Mouse (Mus musculus) bone marrow macrophage, adult 2 months (primary cell): ENCODE measurements around the gene Ndrg4. TPM values are rescaled to one million over a fixed set of nuclear protein-coding genes. Genes with fewer than 3 reads are reported as not detected.

Experiments used
- H3K27ac ChIP-seq: 2 replicates; pipeline ENCODE4 v1.5.1; 2012; ENCODE audit warnings: low read depth, low read length; ENCODE audit not compliant: insufficient read depth
- H3K4me1 ChIP-seq: 2 replicates; pipeline ENCODE4 v1.6.1; 2012; ENCODE audit warnings: low read length; ENCODE audit not compliant: control insufficient read depth, insufficient read depth
- H3K4me3 ChIP-seq: 2 replicates; pipeline ENCODE4 v1.5.1; 2012; ENCODE audit warnings: mild to moderate bottlenecking, low read length, moderate library complexity; ENCODE audit not compliant: insufficient read depth
- CTCF ChIP-seq: IDR thresholded peaks from 2 replicates; pipeline ENCODE4 v1.5.1; 2012; ENCODE audit warnings: low read depth, mild to moderate bottlenecking, low read length, moderate library complexity
- POLR2A ChIP-seq: IDR thresholded peaks from 2 replicates; pipeline ENCODE4 v1.6.1; 2012; ENCODE audit warnings: mild to moderate bottlenecking, low read depth, low read length, borderline replicate concordance
- polyA plus RNA-seq: library from polyadenylated mRNA; stranded (reverse); fragments of >200 nt; gene quantifications from 2 replicates; pipeline ENCODE4 v1.2.4, GENCODE M21; 2012; ENCODE audit not compliant: missing spikeins, insufficient read depth, insufficient read length

Gene Ndrg4
- polyA plus RNA-seq, 1 experiment = 1.0 TPM

DNA sequence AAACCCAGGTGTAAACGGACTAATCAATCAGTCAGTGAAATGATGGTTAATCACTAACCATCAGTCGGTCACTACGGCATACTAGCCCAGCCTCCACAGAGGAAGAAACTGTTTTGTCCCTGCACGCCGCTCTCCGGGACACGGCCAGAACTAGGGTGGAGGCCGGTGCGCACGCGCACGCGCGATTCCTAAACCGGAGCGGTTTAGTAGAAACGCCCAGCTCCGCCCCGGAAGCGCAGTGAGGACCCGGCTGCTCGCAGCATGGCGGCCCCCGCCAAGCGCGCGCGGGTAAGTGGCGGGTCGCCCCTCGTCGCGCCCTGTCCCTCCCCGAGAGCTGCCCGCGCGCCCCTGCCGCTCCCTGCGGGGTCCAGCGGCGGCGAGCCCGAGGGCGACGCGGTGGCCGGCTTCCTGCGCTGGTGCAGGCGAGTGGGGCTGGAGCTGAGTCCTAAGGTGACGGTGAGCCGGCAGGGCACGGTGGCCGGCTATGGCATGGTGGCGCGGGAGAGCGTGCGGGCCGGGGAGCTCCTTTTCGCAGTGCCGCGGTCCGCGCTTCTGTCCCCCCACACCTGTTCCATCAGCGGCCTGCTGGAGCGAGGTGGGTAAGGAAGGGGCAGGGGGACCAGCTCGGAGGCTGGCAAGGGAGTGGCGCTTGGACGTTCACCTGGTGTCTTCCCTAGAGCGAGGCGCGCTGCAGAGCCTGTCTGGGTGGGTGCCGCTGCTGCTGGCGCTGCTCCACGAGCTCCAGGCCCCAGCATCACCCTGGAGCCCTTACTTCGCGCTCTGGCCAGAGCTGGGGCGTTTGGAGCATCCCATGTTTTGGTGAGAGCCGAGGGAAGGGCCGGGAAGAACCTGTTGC is 39.1 kb downstream of the Ndrg4 start, which contains the start of gene Setd6:
TSS of gene Setd6 (plus strand) at position 206 of the 856 bp plus-strand sequence.
- TF ChIP-seq POLR2A (0 out of 2 replicates have a peak, but pooled peaks have one; percentile 47), CTCF (no peak)
- Histone ChIP-seq H3K4me3 (peak within 1 kb of the TSS; percentile 81), H3K27ac (no peak within 1 kb of the TSS), H3K4me1 (peaks cover 5% of the 10 kb centered on the region)

- Histone ChIP-seq H3K27ac (no peak overlapping the region), H3K4me1 (peaks cover 5% of the 10 kb centered on the region), H3K4me3 (peak overlapping the region; percentile 81)
- TF ChIP-seq CTCF = no peak
Measured at GRCm38 (mm10) chr8:95716546-95717335, 40.0 kb downstream of the Ndrg4 start.

- Histone ChIP-seq H3K27ac (no peak overlapping the region), H3K4me1 (no peaks in the 10 kb centered on the region), H3K4me3 (no peak overlapping the region)
- no peak for TF ChIP-seq POLR2A
- no peak for TF ChIP-seq CTCF
Measured at GRCm38 (mm10) chr8:95727625-95728024, 50.8 kb downstream of the Ndrg4 start.

GRCm38 (mm10) chr8:95738596-95738995 is 61.8 kb downstream of the Ndrg4 start:
- Histone ChIP-seq H3K27ac (no peak overlapping the region), H3K4me1 (peaks cover 4% of the 10 kb centered on the region), H3K4me3 (no peak overlapping the region)
- TF ChIP-seq CTCF (no peak), POLR2A (no peak)

- peaks cover 4% of the 10 kb centered on the region for H3K4me1 ChIP-seq
- TF ChIP-seq POLR2A (no peak), CTCF (no peak)
- no peak overlapping the region for H3K27ac ChIP-seq
Measured at GRCm38 (mm10) chr8:95741732-95742131, 65.0 kb downstream of the Ndrg4 start.

DNA sequence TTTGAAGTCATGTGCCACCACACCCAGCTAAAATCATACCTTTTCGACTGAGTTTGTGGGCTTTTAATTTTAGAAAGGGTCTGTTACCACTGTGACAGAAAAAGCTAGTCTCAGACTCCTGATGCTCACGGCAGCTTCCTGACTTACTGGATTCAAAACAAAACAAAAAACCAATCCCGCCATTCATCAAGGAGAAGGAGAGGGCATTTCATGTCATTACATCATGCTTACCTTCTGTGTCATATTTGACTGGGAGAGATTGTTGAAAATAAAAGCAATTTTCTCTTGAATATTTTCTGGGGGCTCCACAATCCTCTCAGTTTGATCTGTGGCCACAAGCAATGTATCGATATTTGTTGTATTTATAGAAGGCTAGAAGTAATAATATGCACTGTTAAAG is 71.2 kb downstream of the Ndrg4 start:
- Histone ChIP-seq H3K4me1 (no peaks in the 10 kb centered on the region), H3K27ac (no peak overlapping the region), H3K4me3 (no peak overlapping the region)
- TF ChIP-seq POLR2A (no peak), CTCF (no peak)

More at GRCm38 (mm10) chr8:95741732-95742131, 65.0 kb downstream of the Ndrg4 start:
- H3K4me3 ChIP-seq = no peak overlapping the region

DNA sequence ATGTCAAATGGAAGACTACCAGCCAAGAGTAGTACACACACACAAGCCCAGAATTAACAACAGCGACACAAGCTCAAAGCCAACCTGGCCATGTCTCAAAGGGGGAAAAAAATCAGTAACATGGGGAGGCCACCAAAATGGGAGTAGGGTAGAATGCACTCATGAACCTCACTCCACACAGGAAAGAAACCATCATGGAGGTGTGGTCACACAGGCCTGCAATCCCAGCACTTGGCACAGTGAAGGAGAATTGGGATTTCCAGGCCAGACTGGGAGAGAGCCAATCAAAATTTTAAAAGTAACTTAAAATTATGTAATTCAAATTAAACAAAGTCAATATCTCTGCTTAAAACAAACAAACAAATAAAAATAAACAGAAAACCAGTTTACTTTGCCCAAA is 75.1 kb downstream of the Ndrg4 start:
- no peak for TF ChIP-seq POLR2A
- no peak for TF ChIP-seq CTCF
- Histone ChIP-seq H3K4me3 (no peak overlapping the region), H3K4me1 (no peaks in the 10 kb centered on the region), H3K27ac (no peak overlapping the region)

DNA sequence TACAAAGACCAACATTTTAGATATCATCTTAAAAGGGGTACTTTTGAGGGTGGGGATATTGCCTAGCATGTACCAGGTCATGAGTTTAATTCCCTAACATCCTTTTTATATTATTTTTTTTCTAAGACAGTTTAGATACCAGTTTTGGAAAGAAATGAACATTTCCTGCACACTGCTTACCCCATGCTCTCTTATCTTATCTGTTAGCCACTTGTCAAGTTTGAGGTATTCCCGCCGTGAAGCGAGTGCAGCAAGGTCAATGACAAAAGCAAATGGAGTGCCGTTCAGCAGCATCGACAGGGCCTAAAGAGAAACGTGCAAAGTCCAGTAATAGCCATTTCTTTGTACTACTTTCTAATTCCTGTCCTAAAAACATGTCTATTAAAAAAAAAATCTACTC is 83.5 kb downstream of the Ndrg4 start:
- TF ChIP-seq CTCF (no peak), POLR2A (no peak)
- Histone ChIP-seq H3K27ac (no peak overlapping the region), H3K4me3 (no peak overlapping the region), H3K4me1 (no peaks in the 10 kb centered on the region)

GRCm38 (mm10) chr8:95764133-95764532 is 87.4 kb downstream of the Ndrg4 start:
- H3K4me1 ChIP-seq = no peaks in the 10 kb centered on the region
- no peak overlapping the region for H3K4me3 ChIP-seq
- H3K27ac ChIP-seq = no peak overlapping the region
- TF ChIP-seq CTCF (no peak), POLR2A (no peak)

Other genes starting within 250 kb of the Ndrg4 start
- 42.8 and 45.7 TPM in 2 replicates for gene Cfap20, start 242.1 kb upstream of the Ndrg4 start, polyA plus RNA-seq
- gene Csnk2a2, start 186.9 kb upstream of the Ndrg4 start, polyA plus RNA-seq = 64.5 and 66.5 TPM in 2 replicates
- not detected in 2 replicates for gene Ccdc113, start 142.9 kb upstream of the Ndrg4 start, polyA plus RNA-seq
- not detected in 2 replicates for gene Prss54, start 100.6 kb upstream of the Ndrg4 start, polyA plus RNA-seq
- gene Gins3, start 43.5 kb upstream of the Ndrg4 start, polyA plus RNA-seq = 6.8 and 7.4 TPM in 2 replicates
- gene Setd6, start 38.9 kb downstream of the Ndrg4 start, polyA plus RNA-seq = 11.2 and 16.2 TPM in 2 replicates
- gene Cnot1, start 130.5 kb downstream of the Ndrg4 start, polyA plus RNA-seq = 58.5 and 66.1 TPM in 2 replicates
- 108 and 144 TPM in 2 replicates for gene Sap18b, start 148.4 kb downstream of the Ndrg4 start, polyA plus RNA-seq
- gene Slc38a7, start 176.6 kb downstream of the Ndrg4 start, polyA plus RNA-seq = 27.9 and 36.4 TPM in 2 replicates
- 56.2 and 66.5 TPM in 2 replicates for gene Got2, start 211.6 kb downstream of the Ndrg4 start, polyA plus RNA-seq